Mouse (Mus musculus): ENCODE results near the gene Spag6. TPM values are rescaled to one million over a fixed set of nuclear protein-coding genes. Genes with fewer than 3 reads are reported as not detected.

The Spag6 gene
- total RNA-seq (2021): 1 to 10 TPM; 1.0 to 1.4 TPM
- long read RNA-seq, experiment 1: 0 reads
- long read RNA-seq, experiment 2: 0 reads

GRCm38 (mm10) chr2:18693871-18694610, at the start of gene Spag6:
Gene Spag6 (plus strand): TSS chr2:18694032.
- DNase-seq (ENCODE audit: low spot score): peak; percentile 71

GRCm38 (mm10) chr2:18648563-18648962, 45.3 kb upstream of the Spag6 start:
- no peak for DNase-seq (ENCODE audit: low spot score)

- no peak for DNase-seq (ENCODE audit: low spot score)
These were observed 39.0 kb upstream of the Spag6 start for GRCm38 (mm10) chr2:18654821-18655220.

GRCm38 (mm10) chr2:18664003-18664402, 29.8 kb upstream of the Spag6 start:
- DNase-seq (ENCODE audit: low spot score): no peak

GRCm38 (mm10) chr2:18671041-18671440, 22.8 kb upstream of the Spag6 start:
- no peak for DNase-seq (ENCODE audit: low spot score)

GRCm38 (mm10) chr2:18672133-18672765, 21.6 kb upstream of the Spag6 start, which contains the start of gene Commd3:
Gene Commd3 (plus strand): TSS chr2:18672384.
- DNase-seq (ENCODE audit: low spot score): peak; percentile 96

- no peak for DNase-seq (ENCODE audit: low spot score)
These were observed 21.1 kb upstream of the Spag6 start for GRCm38 (mm10) chr2:18672766-18673164.

GRCm38 (mm10) chr2:18673766-18674165, 20.1 kb upstream of the Spag6 start:
- DNase-seq (ENCODE audit: low spot score): no peak

GRCm38 (mm10) chr2:18674193-18674902, 19.5 kb upstream of the Spag6 start:
- no peak for DNase-seq (ENCODE audit: low spot score)

- DNase-seq (ENCODE audit: low spot score): no peak
These were observed 18.0 kb upstream of the Spag6 start for GRCm38 (mm10) chr2:18675681-18676456.

- DNase-seq (ENCODE audit: low spot score): peak; percentile 71
These were observed 17.3 kb upstream of the Spag6 start for GRCm38 (mm10) chr2:18676457-18676935.

GRCm38 (mm10) chr2:18676936-18677491, 16.8 kb upstream of the Spag6 start, which contains the start of gene Bmi1:
Gene Bmi1 (plus strand): TSS chr2:18677018.
- peak; percentile 51 for DNase-seq (ENCODE audit: low spot score)

GRCm38 (mm10) chr2:18677631-18678471, 16.0 kb upstream of the Spag6 start:
- no peak for DNase-seq (ENCODE audit: low spot score)

GRCm38 (mm10) chr2:18679701-18680100, 14.1 kb upstream of the Spag6 start:
- no peak for DNase-seq (ENCODE audit: low spot score)

GRCm38 (mm10) chr2:18680501-18680900, 13.3 kb upstream of the Spag6 start:
- no peak for DNase-seq (ENCODE audit: low spot score)

GRCm38 (mm10) chr2:18680961-18681360, 12.9 kb upstream of the Spag6 start:
- no peak for DNase-seq (ENCODE audit: low spot score)

- no peak for DNase-seq (ENCODE audit: low spot score)
These were observed 9.8 kb upstream of the Spag6 start for GRCm38 (mm10) chr2:18684062-18684461.

- no peak for DNase-seq (ENCODE audit: low spot score)
These were observed 7.4 kb upstream of the Spag6 start for GRCm38 (mm10) chr2:18686386-18686785.

- DNase-seq (ENCODE audit: low spot score): no peak
These were observed 6.9 kb upstream of the Spag6 start for GRCm38 (mm10) chr2:18686826-18687519.

Measured in gastrocnemius, adult 18-20 months (tissue).